Mouse (Mus musculus): Measurements from ENCODE around the gene Gm3776.
"Not testable (repeated sequence)": the region's sequence is repeated elsewhere in the genome, so short reads cannot be mapped to it uniquely, and the experiment has no call there.

Gene Gm3776

DNA sequence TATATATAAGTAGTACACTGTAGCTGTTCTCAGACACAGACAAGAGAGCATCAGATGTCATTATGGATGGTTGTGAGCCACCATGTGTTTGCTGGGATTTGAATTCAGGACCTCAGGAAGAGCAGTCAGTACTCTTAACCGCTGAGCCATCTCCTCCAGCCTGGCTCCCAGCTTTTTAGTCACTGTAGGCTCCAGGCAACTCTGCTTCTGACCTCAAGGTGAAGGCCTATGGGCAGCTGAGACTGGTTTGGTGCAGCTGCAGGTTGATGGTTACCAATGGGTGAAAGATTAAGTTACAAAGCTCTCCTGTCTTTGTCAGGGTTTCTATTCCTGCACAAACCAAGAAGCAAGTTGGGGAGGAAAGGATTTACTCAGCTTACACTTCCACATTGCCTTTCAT is 36.8 kb downstream of the Gm3776 start:
- DNase-seq (ENCODE audit: low spot score) = not testable (repeated sequence)

DNA sequence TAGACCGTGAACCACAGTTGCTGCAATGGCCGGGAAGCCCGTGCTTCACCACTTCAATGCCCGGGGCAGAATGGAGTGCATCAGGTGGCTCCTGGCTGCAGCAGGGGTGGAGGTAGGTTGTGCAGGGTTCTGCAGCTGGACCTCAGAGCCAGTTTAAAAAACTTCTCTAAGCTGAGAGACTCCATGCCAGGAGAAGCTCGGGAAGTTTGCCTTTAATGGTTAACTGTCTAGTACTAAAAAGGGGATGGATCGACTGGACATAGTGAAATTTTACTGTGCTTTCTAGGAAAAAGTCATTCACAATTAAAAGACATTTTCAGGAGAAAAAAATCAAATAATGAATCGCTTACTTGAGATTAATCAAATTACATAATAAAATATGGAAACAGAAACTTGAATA is 37.9 kb downstream of the Gm3776 start:
- not testable (repeated sequence) for DNase-seq (ENCODE audit: low spot score)

DNA sequence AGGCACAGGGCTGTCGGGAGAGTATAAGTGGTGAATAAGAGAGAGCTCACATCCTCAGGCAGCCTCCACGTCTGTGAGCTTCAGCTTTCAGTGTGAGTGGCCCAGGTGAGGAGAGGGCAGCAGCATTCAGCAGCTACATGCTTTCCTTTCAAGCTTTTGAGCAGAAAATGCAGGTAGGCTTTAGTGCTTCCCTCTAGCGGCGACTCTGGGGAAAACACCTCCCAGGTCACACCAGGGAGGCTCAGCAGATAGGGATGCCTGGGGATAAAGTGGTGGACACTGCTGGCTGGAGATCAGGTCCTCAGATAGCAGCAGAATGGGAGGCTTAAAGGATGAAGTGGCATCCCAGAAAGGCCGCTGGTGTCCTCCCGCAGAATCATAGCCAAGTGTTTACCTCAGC is 39.2 kb downstream of the Gm3776 start:
- peak; percentile 76 for DNase-seq (ENCODE audit: low spot score)

DNA sequence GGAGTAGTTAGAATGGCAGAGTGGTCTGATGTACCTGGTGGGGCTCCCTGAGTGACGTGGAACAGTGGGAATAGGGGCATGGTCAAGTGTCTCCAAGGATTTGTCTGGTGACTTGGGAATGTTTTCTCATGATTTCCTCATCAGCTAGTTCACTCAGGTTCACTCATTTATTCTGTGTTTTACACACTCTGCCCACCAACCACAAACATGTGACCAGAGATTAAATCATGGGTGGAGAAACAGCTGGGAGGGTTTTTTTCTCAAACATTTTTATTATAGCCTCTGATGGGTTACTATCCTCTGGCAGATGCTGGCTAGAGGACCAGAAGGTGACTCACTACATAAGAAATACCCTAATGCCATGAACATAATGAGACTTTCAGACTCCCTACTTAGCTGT is 41.3 kb downstream of the Gm3776 start:
- DNase-seq (ENCODE audit: low spot score) = no peak

DNA sequence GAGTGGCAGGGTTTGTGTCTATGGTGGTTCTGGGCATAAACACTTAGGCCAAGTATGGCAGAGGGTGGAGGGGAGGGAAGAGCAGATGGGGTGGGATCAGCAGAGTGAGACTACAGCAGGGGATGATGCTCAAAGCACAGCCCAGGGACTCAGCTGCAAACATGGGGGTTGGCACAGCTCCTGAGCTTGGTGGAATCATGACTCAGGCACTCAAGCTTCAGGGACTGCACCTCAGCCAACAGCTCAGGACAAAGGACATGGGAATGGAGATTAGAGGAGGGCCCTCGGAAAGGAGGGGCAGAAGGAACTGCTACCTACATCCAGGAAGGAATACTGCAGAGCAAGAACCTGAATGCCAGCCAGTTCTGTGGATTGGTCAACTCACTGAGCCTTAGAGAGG is 42.2 kb downstream of the Gm3776 start:
- DNase-seq (ENCODE audit: low spot score) = not testable (repeated sequence)

DNA sequence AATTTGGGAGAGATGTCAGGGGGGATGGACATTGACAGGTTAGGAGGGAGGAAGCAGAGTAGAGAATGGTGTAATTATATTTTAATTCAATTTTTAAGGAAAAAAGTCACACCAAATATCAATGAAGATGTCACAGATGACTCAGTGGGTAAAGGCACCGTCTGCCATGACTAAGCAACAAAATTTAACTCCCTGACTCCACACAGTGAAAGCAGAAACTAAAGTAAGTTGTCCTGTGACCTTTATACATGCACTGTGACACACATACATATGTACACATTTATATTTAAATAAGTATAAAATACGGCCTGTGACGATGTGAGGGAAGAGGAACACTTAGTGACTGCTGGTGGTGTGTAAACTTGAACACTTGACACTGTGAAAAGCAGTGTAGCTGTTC is 51.2 kb downstream of the Gm3776 start:
- DNase-seq (ENCODE audit: low spot score) = not testable (repeated sequence)

DNA sequence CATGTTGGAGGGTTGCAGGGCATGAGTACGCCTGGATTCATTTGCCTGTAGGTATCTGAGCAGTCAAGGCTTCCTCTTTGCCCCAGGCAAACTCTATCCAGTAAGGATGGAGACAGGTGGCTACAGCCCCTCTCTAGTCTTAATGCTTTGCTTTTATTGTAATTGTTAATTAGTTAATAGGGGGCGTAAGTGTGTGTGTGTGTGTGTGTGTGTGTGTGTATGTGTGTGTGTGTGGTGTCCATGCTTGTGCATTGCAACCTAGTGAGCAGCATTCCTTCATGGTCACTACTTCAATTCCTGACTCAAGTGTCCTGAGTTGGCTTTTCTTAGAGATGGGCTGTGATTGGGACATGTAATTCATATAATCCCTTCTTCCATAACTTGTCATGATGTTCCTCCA is 57.8 kb downstream of the Gm3776 start, which contains the start of gene Omt2a:
Gene Omt2a (minus strand): TSS at position 101 of the 400 bp plus-strand sequence.
- no peak for DNase-seq (ENCODE audit: low spot score)

Data from embryo, embryonic 10.5 days (tissue).